Mouse (Mus musculus): ENCODE results near the gene Gna13.

The Gna13 gene

DNA sequence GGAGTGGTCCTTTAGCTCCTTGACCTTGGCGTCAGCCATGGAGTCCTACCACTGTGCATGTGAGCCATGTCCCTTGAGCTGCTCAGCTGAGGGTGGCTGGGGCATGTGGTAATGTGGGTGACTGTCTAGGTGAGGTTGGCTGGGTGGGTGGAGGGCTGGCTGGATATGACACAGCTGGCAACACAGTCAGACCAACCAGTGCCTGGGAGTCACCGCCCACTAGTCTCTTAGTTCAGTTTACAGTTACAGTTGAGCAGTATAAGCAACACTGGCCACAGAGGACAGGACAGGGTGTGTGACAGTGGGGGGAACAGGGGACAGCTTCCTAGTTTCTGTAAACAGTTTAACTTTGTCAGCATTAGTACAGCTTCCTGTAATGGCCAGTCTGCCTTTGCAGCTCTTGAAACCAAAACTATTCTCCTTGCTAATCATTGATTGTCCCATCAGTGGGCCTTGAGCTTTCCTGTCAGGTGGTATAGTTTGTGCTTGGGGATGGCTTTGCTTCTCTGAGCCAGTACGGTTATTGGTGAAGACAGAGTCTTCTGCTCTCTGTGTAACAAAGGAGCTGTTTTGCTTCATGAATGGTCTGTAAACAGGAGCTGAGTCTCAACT, 6.5 kb downstream of the Gna13 start:
- in situ Hi-C loops (cut with MboI, MseI): no loop called here

DNA sequence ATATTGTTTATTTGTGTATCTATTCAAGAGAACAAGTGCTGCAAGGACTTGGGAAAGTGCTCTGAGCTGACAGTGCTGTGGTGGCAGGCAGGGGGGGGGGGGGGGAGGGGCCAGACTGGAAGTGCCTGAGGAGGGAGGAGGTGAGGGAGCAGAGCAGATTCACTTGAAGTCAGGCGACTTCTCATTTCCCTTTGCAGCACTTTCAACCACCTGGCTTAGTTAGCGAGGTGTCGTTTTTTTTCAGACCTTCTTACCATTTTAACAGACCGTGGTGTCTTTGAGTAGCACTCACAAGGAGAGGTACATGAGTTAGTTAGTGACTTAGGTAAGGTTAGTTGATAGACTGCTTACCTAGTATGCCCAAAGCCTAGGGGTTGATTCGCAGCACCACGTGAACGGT, 12.8 kb downstream of the Gna13 start:
- in situ Hi-C loops (cut with MboI, MseI): no loop called here

DNA sequence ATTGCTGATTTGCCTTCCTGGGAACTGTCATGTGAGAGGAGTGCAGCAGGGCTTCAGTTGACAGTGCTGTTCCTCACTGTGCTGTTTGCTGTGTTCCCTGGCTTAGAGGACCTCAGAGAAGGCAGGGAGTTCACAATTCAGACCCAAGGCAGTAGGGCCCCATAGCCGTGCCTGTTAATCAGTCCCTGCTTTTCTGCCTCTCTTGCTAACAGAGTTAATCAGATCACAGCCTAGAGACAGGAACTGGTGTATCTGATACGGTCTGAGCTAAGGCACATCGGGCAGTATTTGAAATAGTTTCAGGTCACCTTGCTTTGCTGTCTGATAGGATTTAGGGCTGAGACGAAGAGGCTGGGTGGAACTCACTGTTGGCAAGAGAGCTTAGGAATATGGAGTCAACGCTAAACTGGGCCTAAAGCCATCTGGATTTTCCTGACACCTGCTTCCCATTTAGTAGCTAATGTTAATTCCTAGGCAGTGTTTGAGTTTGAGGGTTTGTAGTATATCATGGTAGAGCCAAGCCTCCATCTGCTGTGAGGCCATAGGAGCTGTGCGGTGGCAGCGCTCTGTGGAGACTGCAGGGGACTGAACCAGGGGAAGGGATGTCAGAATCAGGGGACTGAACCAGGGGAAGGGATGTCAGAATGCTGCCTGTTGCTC, 14.0 kb downstream of the Gna13 start:
- in situ Hi-C loops (cut with MboI, MseI): no loop called here

DNA sequence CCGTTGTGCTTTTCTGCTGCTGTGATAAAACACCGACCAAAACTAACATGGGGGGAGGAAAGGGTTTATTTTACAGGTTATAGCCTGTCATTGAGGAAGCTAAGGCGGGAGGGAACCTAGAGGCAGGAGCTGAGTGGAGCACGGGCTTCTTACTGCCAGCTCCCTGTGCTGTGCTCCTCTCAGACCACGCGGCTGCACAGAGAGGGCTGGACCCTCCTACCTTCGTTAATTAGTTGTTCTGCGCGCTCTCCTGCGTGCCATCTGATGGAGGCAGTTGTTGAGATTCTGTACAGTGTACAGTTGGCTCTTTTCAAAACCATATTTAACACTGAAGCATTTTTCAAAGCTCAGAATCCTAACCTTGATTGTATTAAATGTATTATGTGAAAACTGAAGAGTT, 14.8 kb downstream of the Gna13 start:
- in situ Hi-C loops (cut with MboI, MseI): no loop called here

DNA sequence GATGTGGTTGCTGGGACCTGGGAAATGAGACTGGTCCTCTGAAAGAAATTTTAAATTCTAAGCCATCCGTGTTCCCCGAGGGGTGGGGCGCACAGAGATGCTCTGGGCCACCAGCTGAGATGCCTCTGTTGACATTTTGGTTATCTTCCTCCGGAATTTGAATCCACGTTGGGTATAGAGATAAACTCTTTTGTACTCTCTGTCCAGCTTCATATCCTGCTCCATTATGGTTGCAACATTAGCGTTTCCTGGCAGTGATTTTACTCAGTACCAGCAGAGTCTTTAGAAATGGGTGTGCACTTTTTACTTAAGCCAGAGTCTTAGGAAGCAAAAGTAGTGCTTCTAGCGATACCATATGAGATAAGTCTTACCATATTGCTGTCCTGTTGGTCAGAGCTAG, 15.4 kb downstream of the Gna13 start:
- in situ Hi-C loops (cut with MboI, MseI): no loop called here

DNA sequence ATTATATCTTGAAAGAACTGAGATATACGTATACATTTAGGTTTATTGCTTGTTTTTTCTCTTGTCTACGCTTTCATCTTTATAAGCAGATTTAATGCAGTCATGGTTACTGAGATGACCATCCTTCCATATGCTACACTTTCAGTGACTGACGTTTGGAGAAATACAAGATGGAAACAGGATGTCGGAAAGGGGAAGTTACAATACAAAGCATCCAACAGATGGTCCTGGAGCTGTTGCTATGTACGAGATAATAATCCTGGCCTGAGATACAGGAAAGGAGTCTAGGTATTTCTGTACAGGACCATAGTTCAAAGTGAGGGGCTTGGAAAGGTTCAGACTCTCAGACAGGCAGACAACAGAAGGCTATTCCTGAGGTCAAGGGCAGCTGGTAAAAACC, 18.0 kb downstream of the Gna13 start:
- in situ Hi-C loops (cut with MboI, MseI): no loop called here

DNA sequence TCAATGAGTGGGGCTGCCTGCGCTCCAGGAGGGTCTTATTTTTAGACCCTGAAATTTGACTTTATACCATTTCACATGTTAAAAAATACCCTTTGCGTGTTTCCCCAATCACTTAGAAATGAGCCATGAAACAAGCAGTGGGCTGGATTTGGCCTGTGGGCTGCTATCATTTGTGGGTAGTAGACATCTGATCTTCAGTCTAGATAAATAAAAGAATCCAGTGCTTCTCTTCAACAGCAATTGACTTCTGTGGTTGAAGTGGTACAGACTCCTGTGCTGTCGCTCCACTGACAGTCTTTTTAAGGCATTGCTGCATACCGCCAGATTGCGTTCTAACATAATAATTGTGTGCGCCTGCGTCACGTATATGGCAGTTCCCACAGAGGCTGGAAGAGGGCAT, 22.7 kb downstream of the Gna13 start:
- in situ Hi-C loops (cut with MboI, MseI): no loop called here

DNA sequence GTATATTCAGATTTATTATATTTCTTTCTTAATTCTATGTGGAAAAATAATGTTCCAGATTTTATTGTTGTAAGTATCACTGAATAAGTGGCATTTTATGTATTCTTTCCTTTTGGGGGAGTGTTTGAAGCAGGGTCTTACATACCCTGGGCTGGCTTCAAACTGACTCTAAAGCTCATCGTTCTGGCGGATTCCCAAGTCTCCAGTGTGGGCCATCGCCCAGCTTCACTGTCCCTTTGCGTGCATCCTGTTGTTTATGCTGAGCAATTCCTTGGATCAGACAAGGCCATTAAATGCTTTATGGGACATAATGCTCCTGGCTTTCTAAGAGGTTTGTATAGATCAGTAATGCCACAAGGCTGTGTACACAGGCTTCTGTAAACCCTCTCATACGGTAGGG, 26.4 kb downstream of the Gna13 start:
- in situ Hi-C loops (cut with MboI, MseI): no loop called here

DNA sequence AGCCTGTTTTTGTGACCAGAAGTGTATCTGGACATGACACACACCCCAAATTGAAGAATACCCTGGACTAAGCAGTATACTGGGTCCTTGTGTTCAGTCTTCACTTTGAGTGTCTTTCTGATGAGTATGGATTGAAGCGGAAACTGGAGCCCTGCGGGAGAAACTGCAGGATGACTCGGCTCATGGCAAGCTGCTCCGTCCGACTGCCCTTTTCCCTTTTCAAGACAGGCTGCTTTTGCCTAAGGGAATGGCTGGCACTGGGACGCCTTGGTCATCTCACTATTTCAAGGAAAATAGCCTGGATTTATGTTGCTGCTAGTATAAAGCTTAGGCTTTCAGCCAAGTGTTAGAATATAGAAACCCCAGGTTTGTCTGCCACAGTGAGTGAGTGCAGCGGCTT, 28.6 kb downstream of the Gna13 start:
- in situ Hi-C loops (cut with MboI, MseI): no loop called here

DNA sequence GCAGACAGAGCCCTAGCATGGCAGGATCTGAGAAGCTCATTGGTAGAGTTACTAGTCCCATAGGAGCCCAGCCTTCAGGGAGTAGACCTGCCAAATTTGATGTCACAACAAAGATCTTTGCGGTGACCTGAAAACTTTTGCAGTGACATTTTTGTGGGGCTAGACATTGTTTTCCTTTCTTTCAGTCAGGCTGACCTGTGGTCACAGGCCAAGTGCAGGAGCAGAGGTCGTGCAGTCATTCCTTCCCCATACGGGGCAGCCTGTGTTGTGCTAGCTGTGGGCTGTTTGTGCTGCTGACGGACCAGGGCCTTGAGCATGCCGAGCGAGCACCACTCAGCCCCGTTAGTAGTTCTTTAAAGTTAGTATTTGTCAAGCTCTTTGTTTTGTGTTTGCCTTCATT, 29.1 kb downstream of the Gna13 start:
- in situ Hi-C loops (cut with MboI, MseI): no loop called here

DNA sequence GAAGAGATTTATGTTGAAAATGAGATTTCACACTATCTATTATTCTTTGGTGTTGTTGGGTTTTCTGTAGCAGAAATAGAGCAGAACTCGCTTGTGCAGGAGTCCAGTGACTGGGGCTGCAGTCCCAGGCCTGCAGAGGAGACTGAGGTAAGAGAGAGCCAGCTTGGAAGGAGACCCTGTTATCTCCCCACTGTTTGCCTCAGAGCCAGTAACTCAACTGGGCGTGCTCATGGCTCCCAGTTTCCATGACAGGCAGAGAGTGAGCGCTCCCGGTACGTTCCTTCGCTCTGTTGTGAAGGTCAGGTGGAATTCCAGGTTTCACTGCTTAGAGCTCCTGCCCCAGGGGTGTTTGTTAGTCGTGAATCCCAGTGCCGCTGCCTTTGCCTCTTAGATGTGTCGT, 30.0 kb downstream of the Gna13 start:
- in situ Hi-C loops (cut with MboI, MseI): no loop called here

DNA sequence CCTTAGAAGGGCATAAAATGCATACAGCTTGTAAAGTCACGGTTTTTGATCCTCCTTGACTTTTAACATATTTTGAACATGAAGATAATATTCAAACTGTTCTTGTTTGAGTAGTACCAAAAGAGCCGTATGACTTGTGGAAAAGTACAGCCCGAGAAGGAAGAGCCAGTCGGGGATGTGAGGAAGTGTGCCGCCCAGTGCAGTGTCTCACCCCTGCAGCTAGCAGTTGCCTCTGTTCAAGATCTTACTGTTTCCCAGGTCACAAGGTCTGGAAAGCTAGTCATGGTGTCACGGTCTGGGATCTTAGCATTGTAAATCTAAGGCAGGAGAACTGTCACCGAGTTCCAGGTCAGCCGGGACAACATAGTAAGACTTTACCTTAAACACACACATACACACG, 32.1 kb downstream of the Gna13 start:
- in situ Hi-C loops (cut with MboI, MseI): no loop called here

DNA sequence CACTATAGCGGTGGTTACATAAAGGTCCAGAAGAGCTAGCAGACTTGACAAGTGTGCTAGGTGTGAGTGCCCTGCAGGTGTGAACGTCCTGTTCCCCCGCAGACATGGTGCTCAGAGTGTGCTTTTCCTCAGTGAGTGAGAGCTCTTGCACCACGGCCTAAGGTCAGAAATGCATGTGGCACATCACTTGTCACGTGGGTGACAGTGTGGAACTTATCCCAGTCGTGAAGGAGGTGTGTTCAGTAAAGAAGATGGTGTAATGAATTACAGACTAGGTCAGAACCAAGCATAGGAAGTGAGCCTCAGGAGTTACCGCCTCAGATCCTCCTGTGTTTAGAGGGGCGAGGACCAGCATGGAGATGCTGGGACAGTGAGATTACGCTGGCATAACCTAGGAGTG, 32.7 kb downstream of the Gna13 start:
- in situ Hi-C loops (cut with MboI, MseI): no loop called here

DNA sequence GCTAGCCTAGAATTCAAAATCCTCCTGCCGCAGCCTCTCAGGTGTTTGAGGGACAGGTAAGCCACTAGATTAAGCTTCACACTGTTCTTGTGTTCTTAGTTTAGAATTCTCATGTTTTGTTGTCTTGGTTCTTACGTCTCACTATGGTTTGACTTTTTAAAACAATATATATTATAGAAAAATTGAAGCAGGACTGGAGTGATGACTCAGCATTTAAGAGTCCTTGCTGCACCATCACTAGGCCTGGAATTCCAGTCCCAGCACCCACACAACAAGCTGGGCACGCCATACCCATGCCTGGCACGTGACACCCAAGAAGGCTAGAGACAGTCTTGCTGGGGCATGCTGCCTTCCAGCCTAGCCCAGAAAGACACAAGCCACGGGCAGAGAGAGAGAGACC, 43.8 kb downstream of the Gna13 start:
- in situ Hi-C loops (cut with MboI, MseI): loop anchor here (5.0 to 25.0 kb wide), 2 partner anchors 34 to 1944 kb away; partner anchors contain the start of gene Pitpnc1

DNA sequence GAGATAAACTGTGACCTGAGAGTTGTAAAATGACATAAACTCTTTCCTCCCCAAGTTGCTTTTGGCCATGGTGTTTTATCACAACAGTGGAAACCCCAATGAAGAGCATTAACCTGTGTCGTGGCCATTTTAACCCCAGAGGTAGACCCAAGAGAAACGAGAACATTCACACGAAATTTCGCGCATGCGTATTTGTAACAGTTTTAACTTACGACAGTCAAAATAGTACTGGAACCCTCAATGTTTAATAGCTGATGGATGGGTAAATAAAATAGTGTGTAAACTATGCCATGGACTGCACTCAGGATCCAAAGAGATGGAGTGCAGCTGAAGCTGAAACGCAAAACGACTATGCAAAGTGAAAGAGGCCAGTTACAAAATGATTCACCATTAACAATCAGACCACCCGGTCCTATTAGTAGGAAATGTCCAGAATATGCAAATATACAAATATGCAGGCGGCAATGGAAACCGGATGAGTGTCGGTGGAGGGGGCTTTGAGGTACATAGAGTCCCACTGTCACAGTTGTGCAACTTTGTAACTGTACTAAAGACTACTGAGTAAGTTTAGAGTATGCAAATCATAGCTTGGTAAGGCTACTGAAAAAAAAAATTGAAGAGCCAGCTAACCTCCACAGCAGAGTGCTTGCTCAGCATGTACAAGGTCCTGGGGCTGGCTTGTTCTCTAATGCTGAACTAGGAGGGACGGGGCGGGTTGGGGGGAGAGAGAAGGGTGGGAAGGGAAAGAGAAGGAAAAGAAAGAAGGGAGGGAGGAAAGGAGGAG, 47.8 kb downstream of the Gna13 start:
- in situ Hi-C loops (cut with MboI, MseI): loop anchor here (25.0 kb wide), 1 partner anchor 1948 kb away; the partner anchor contains the start of gene Pitpnc1

DNA sequence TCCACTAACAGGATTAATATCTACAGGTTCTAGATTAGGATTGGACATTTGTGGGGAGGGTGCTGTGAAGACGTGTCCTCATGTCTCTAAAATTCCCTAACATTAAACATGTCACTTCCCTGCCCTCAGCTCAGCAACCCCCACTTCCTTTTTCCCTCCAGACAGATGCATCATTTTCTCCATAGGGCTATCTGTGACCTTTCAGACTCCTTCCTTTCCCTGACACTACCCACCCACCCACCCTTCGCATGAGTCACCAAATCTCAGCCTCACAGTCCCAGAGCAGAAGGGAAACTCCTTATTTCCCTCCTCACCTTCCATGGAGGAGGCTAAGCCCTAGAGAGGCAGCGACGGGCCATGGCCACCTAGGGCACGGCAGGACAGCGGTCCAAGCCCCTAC, 51.0 kb downstream of the Gna13 start, which contains the start of gene 9930022D16Rik:
TSS of gene 9930022D16Rik (plus strand) at position 301 of the 400 bp plus-strand sequence.
- in situ Hi-C loops (cut with MboI, MseI): loop anchor here (25.0 kb wide), 1 partner anchor 1951 kb away; the partner anchor contains the start of gene Pitpnc1

DNA sequence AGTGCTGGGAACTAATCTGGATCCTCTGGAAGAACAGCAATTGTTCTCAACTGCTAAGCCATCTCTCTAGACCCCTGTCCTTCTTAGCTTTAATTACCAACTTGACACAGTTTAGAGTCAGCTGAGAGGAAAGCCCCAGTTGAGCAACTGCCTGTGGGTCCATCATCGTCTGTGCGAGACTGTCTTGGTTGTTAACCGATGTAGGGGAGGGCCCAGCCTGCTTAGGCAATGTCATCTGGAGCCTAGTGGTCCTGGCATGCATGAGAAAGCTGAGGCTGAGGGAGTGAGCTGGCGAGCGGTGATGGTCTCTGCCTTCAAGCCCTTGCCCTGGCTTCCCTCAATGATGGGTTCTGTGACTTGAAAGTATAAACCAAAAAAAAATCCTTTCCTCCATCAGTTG, 52.2 kb downstream of the Gna13 start:
- in situ Hi-C loops (cut with MboI, MseI): loop anchor here (25.0 kb wide), 1 partner anchor 1953 kb away; the partner anchor contains the start of gene Pitpnc1

DNA sequence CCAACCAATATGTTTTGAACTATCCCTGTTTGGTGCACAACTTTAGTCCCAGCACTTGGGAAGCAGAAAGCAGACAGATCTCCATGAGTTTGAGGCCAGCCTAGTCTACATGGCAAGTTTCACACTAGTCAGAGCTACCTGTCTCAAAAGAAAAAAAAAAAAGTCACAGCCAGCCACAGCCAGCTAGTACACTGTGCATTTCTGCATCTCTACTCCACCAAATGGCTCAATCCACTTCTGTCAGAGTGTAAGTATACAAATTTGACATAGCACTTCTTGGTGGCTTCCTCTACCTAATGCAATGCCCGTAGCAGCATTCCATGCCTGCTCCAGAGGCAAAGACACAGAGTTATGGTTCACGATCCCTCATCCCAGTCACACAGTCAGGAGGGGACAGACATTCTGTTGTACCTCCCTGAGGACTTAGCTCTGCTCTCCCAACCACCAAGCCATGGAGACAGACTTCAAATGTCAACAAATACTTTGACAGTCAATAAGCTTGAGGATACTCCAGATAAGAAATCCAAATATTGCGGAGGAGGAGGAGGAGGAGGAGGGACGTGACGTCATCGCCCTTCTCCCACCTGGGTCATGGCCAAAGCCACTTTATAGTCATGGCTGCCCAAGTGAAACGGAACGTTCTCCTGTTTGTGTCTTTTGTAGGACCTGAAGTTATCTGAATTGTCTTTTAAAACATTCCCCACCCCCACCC, 54.2 kb downstream of the Gna13 start:
- in situ Hi-C loops (cut with MboI, MseI): loop anchor here (25.0 kb wide), 1 partner anchor 1955 kb away; the partner anchor contains the start of gene Pitpnc1

DNA sequence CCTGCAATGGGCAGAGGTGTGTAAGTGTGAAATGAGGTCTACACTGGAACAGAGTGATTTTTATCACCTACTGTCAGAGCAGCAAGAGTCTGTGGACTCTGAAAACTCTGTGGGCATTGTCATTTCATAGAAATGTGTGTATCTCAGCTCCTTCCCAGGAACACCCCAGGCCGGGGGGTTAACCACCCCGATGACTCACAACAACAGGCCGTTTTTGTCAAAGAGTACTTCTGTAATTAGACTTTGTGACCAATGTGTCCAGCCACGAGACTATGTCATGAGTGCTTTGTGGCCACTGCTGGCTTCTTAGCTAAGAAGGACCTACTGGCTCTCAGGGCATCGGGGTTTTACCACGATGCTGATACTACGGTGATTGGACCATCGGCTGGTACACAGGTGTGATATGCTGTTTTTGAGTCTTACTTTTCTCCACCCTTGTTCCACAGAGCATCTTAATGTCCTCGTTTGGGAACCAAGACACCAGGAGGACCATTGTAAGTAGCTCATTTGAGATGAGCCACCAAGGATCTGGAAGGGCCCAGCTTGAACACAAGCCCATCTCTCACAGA, 54.9 kb downstream of the Gna13 start:
- in situ Hi-C loops (cut with MboI, MseI): loop anchor here (25.0 kb wide), 1 partner anchor 1955 kb away; the partner anchor contains the start of gene Pitpnc1

DNA sequence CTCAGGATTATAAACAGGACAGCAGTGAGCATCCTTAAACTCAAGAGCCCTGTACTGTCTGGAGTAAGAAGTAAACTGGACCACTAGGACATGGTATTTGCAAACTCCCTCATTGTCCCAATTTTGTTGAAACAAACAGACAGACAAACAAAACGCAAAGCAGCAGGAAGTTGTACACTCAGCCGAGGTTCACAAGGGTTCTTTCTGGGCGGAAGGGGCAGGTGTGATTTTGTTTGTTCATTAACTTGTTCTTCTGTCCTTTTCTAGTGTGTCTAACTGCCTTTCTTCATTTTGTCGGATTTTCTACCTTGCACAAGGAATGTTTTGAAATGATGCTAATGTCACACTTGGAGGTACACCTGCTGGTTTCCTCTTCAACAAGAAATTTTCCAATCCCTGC, 56.8 kb downstream of the Gna13 start:
- in situ Hi-C loops (cut with MboI, MseI): loop anchor here (25.0 kb wide), 1 partner anchor 1957 kb away; the partner anchor contains the start of gene Pitpnc1

DNA sequence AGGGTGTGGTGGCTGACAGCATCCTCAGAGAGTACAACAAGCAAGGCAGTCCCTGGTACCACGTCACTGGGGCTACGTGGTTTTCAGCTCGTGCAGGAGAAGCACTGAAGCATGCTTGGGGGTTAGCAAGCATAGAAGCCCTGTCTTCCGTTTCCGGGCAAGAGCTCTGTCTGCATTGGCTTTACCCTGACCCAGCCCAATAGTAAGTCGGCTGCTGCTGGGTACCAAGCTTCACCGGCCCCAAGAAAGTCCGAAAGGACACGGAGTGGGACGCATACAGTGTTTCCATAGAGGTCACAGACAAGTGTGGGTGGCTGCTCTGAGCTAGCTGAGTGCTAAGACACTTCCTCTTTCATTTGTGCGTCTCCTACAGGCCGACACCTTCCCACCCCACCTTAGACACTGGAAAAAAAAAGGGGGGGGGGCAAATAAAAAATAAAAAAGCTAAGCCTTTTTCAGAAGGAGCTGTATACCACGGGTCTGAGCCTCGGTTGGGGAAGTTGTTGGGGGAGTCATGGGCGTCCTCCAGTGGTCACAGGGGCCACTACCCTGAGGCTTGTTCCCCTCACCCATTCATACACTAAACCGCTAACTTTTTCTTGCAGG, 57.4 kb downstream of the Gna13 start:
- in situ Hi-C loops (cut with MboI, MseI): loop anchor here (25.0 kb wide), 1 partner anchor 1958 kb away; the partner anchor contains the start of gene Pitpnc1

Data from T-helper 1 cell (primary cell).